Mouse (Mus musculus) ES-Bruce4 (cell line): ENCODE measurements around the gene Rnf181. TPM values are rescaled to one million over a fixed set of nuclear protein-coding genes. Genes with fewer than 3 reads are reported as not detected.

Experiments
- H3K27ac ChIP-seq: 2 replicates; pipeline ENCODE4 v1.5.1; 2012; ENCODE audit warnings: low read length, inconsistent platforms; ENCODE audit not compliant: insufficient read depth
- H3K27me3 ChIP-seq: 2 replicates; pipeline ENCODE4 v1.6.1; 2012; ENCODE audit warnings: mild to moderate bottlenecking, low read length, inconsistent platforms; ENCODE audit not compliant: control insufficient read depth, poor library complexity, insufficient read depth, severe bottlenecking
- H3K36me3 ChIP-seq: 2 replicates; pipeline ENCODE4 v1.6.1; 2012; ENCODE audit warnings: inconsistent platforms, mild to moderate bottlenecking, low read length, moderate library complexity; ENCODE audit not compliant: control insufficient read depth, poor library complexity, insufficient read depth, severe bottlenecking
- H3K4me1 ChIP-seq: one replicate; pipeline ENCODE4 v1.8.1; 2011; ENCODE audit warnings: low read length; ENCODE audit not compliant: control insufficient read depth, insufficient read depth
- H3K4me3 ChIP-seq: 2 replicates; pipeline ENCODE4 v1.5.1; 2011; ENCODE audit warnings: low read depth, mild to moderate bottlenecking, low read length
- H3K9ac ChIP-seq: 2 replicates; pipeline ENCODE4 v1.6.1; 2012; ENCODE audit warnings: low read depth, mild to moderate bottlenecking, inconsistent platforms; ENCODE audit not compliant: poor library complexity, severe bottlenecking
- H3K9me3 ChIP-seq: replicated peaks from 2 replicates; pipeline ENCODE4 v1.6.1; 2012; ENCODE audit warnings: mild to moderate bottlenecking, low read length, inconsistent platforms; ENCODE audit not compliant: control insufficient read depth, poor library complexity, insufficient read depth, severe bottlenecking
- CTCF ChIP-seq: IDR thresholded peaks from one replicate; pipeline ENCODE4 v1.8.1; 2011; ENCODE audit warnings: low read depth, low read length
- EP300 ChIP-seq: IDR thresholded peaks from 2 replicates; pipeline ENCODE4 v1.6.1; 2011; ENCODE audit warnings: low read depth, low read length; ENCODE audit not compliant: insufficient read depth
- POLR2A ChIP-seq: IDR thresholded peaks from one replicate; pipeline ENCODE4 v1.8.1; 2011; ENCODE audit warnings: low read length; ENCODE audit not compliant: insufficient read depth
- polyA plus RNA-seq: library from polyadenylated mRNA; stranded (reverse); fragments of >200 nt; gene quantifications from 2 replicates; pipeline ENCODE4 v1.2.4, GENCODE M21; 2011; ENCODE audit warnings: low read depth; ENCODE audit not compliant: missing spikeins, insufficient read depth, insufficient read length

The Rnf181 gene
- polyA plus RNA-seq, 1 experiment = 79.6 TPM

DNA sequence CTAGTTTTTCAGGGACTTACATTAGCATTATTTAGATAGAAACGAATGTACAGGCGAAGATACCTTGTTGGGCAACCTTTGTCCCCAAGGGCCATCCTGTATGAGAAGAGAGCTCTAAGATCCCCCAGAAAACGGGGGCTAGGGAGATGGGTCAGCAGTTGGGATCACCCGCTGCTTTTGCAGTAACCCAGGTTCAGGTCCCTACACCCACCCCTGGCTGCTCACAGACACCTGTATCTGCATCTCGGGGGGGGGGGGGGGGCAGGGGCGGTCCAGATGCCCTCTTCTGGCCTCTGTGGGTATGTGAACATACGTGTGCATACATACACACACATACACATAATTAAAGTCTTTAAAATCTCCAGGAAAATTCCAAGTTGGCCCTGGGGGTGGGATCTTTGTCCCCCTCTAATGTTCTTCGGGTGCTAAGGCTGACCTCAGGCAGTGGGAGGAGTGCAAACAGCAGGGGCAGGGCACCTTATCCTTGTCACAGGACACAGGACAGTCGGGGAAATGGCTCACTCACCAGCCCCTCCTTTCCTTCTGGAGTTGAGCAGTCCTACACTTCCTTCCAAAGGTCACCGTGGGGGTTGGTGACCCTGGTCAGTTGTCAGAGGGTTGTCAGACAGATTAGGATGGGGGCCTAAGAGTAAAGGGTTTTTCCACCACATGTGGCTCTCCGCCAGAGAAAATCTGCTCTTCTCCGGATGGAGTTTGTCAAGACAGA, 24.2 kb upstream of the Rnf181 start:
- Histone ChIP-seq H3K36me3 (no peaks in the 10 kb centered on the region), H3K27ac (0 out of 2 replicates have a peak overlapping the region, but pooled peaks have one; percentile 7), H3K9ac (no peak overlapping the region), H3K27me3 (no peaks in the 10 kb centered on the region), H3K4me3 (no peak overlapping the region), H3K4me1 (no peaks in the 10 kb centered on the region), H3K9me3 (no peaks in the 10 kb centered on the region)
- no peak for TF ChIP-seq EP300
- TF ChIP-seq POLR2A = no peak
- no peak for TF ChIP-seq CTCF

- Histone ChIP-seq H3K27ac (peak within 1 kb of the TSS; percentile 36; the same call in 1 of the 2 replicates), H3K27me3 (no peaks in the 10 kb centered on the region), H3K4me3 (peak within 1 kb of the TSS; percentile 89), H3K9me3 (no peaks in the 10 kb centered on the region), H3K4me1 (no peaks in the 10 kb centered on the region), H3K9ac (peak within 1 kb of the TSS; percentile 56), H3K36me3 (no peaks in the 10 kb centered on the region)
- TF ChIP-seq EP300 (0 out of 2 replicates have a peak, but pooled peaks have one; percentile 32), CTCF (peak; percentile 35), POLR2A (no peak)
These were observed 23.4 kb upstream of the Rnf181 start, which contains the start of gene Vamp8 for GRCm38 (mm10) chr6:72389941-72390771. Gene Vamp8 (minus strand): TSS chr6:72390703.

DNA sequence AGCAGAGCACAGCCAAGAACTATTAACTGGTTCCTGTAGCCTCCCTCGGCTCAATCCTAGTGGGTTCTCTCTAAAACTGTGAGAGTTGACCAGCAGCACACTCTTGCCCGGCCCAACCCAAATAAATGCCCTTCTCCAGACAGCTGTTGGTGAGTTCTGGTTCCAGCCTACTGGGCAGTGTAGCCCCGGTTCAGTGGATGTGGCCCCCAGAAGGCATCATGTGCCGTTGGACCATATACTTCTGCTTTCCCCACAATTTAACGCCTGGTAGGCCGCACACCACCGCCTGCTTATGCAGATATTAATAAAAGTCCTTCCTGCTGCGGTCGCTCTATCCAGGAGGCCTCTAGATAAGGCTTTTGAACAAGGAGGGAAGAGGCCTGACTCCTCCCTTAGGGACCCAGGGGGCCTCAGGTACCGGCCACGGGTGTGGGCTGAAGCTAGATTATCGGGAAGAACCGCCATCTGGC, 22.8 kb upstream of the Rnf181 start:
- Histone ChIP-seq H3K9ac (peak overlapping the region; percentile 56), H3K4me1 (no peaks in the 10 kb centered on the region), H3K27ac (no peak overlapping the region; the same call in 1 of the 2 replicates), H3K9me3 (no peaks in the 10 kb centered on the region), H3K27me3 (no peaks in the 10 kb centered on the region), H3K36me3 (no peaks in the 10 kb centered on the region), H3K4me3 (peak overlapping the region; percentile 89)
- TF ChIP-seq CTCF (no peak), POLR2A (no peak), EP300 (no peak)

DNA sequence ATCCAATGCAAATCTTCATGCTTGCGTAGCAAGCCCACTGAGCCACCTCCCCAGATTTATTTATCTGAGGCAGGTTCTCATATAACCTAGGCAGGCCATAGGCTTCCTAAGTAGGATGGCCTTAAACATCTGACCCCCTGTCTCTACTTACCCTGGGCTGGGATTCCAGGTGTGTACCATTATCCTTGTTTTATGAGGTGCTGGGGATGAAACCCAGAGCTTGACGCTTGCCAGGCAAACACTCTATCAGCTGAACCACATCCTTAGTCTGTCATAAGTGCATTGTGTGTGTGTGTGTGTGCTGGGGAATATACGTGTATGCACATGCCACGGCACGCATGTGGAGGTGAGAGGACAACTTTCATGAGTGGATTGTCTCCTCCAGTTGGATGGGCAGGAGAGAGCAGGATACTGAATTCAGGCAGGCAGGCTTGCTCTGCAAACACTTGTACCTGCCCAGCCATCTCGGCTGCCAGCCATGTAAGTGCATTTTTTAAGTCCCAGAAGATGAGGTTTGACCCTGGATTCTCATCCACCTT, 22.1 kb upstream of the Rnf181 start:
- no peak overlapping the region for H3K4me3 ChIP-seq
- no peaks in the 10 kb centered on the region for H3K4me1 ChIP-seq
- no peak for TF ChIP-seq CTCF
- TF ChIP-seq POLR2A = no peak
- TF ChIP-seq EP300 = no peak
- no peaks in the 10 kb centered on the region for H3K27me3 ChIP-seq
- H3K36me3 ChIP-seq = no peaks in the 10 kb centered on the region
- no peak overlapping the region for H3K9ac ChIP-seq
- H3K9me3 ChIP-seq = no peaks in the 10 kb centered on the region
- no peak overlapping the region for H3K27ac ChIP-seq

DNA sequence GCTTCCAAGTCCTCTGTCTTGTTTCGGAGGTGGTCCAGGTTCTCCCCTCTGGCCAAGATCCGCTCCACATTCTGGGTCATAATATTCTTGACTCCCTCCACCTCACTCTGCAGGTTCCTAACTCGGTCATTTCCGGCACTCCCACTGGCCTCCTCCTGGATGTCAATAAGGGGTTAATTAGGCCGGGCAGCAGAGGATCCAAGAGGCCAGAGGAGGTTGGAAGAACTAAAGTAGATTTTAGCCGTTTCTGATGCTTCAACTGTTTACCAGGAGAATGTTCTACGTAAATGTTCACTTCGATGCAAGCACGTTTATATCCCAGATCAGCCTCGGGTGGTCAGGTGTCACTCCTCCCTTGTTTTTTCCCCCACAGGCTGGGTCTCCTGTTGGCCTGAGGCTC, 21.5 kb upstream of the Rnf181 start:
- TF ChIP-seq CTCF (no peak), EP300 (no peak), POLR2A (no peak)
- H3K4me3 ChIP-seq = no peak overlapping the region
- H3K27ac ChIP-seq = no peak overlapping the region
- H3K9me3 ChIP-seq = no peaks in the 10 kb centered on the region
- H3K9ac ChIP-seq = no peak overlapping the region
- H3K27me3 ChIP-seq = no peaks in the 10 kb centered on the region
- H3K36me3 ChIP-seq = no peaks in the 10 kb centered on the region
- H3K4me1 ChIP-seq = no peaks in the 10 kb centered on the region
